Mouse (Mus musculus) ES-Bruce4 (cell line): Measurements from ENCODE around the gene Wdpcp.

Source experiments
- CTCF ChIP-seq: IDR thresholded peaks from one replicate; pipeline ENCODE4 v1.8.1; 2011; ENCODE audit warnings: low read depth, low read length
- POLR2A ChIP-seq: IDR thresholded peaks from one replicate; pipeline ENCODE4 v1.8.1; 2011; ENCODE audit warnings: low read length; ENCODE audit not compliant: insufficient read depth

GRCm38 (mm10) chr11:21749487-21749886 lies 177.5 kb downstream of the Wdpcp start:
- TF ChIP-seq POLR2A (no peak), CTCF (no peak)
